Mouse (Mus musculus) hindbrain, embryonic 11.5 days (tissue): ENCODE results near the gene Cyp2c23. TPM values are rescaled to one million over a fixed set of nuclear protein-coding genes. Genes with fewer than 3 reads are reported as not detected.

ENCODE experiments used
- ATAC-seq: fragments of 200-750 bp; cut with Nextera tagmentation; 2 replicates; pipeline ENCODE4 v1.8.0; 2017; ENCODE audit warnings: mild to moderate bottlenecking, moderate TSS enrichment, moderate library complexity; ENCODE audit not compliant: low FRiP score
- DNase-seq: peaks from one replicate; pipeline ENCODE4 v3.0.0-alpha.2; 2015; ENCODE audit warnings: low spot score
- H3K27ac ChIP-seq: fragments of 300-500 bp; sonication (generic); 2 replicates; pipeline ENCODE4 v1.5.1; 2014; ENCODE audit warnings: mild to moderate bottlenecking, low read depth, low read length
- H3K27me3 ChIP-seq: fragments of 300-500 bp; sonication (generic); 2 replicates; pipeline ENCODE4 v1.6.1; 2014; ENCODE audit warnings: mild to moderate bottlenecking, low read length, moderate library complexity, mixed read lengths; ENCODE audit not compliant: control insufficient read depth, insufficient read depth
- H3K36me3 ChIP-seq: fragments of 300-500 bp; sonication (generic); 2 replicates; pipeline ENCODE4 v1.6.1; 2014; ENCODE audit warnings: mild to moderate bottlenecking, low read length, moderate library complexity, mixed read lengths; ENCODE audit not compliant: control insufficient read depth, insufficient read depth
- H3K4me1 ChIP-seq: fragments of 300-500 bp; sonication (generic); replicated peaks from 2 replicates; pipeline ENCODE4 v1.6.1; 2014; ENCODE audit warnings: low read length, mixed read lengths; ENCODE audit not compliant: control insufficient read depth, insufficient read depth
- H3K4me2 ChIP-seq: fragments of 300-500 bp; sonication (generic); replicated peaks from 2 replicates; pipeline ENCODE4 v1.6.1; 2014; ENCODE audit warnings: mild to moderate bottlenecking, low read depth, low read length
- H3K4me3 ChIP-seq: fragments of 300-500 bp; sonication (generic); 2 replicates; pipeline ENCODE4 v1.5.1; 2014; ENCODE audit warnings: low read depth, low read length
- H3K9ac ChIP-seq: fragments of 300-500 bp; sonication (generic); 2 replicates; pipeline ENCODE4 v1.6.1; 2014; ENCODE audit warnings: low read depth, low read length
- H3K9me3 ChIP-seq: fragments of 300-500 bp; sonication (generic); 2 replicates; pipeline ENCODE4 v1.6.1; 2016; ENCODE audit warnings: low read length; ENCODE audit not compliant: control insufficient read depth
- WGBS: fragments of 180-500 bp; shearing (Covaris S2); extraction: QIAGEN DNeasy Blood & Tissue Kit; methylation state at CpG from one replicate; pipeline ENCODE4 v1.1.7; 2014; 5-methylcytosine and 5-hydroxymethylcytosine counted together
- polyA plus RNA-seq: library from polyadenylated mRNA; unstranded; fragments of >200 nt; fragmentation: Nextera tagmentation; extraction: Ambion mirVana; gene quantifications from 2 replicates; pipeline ENCODE4 v1.2.1, GENCODE M21; 2014

Gene Cyp2c23
- polyA plus RNA-seq, 1 experiment from 2014 or later = not detected

GRCm38 (mm10) chr19:43957402-43957801 is 71.6 kb downstream of the Cyp2c23 start:
- Histone ChIP-seq H3K9me3 (no peaks in the 10 kb centered on the region), H3K4me2 (no peak overlapping the region), H3K4me1 (no peaks in the 10 kb centered on the region), H3K36me3 (no peaks in the 10 kb centered on the region), H3K27me3 (no peaks in the 10 kb centered on the region), H3K4me3 (no peak overlapping the region), H3K27ac (no peak overlapping the region), H3K9ac (no peak overlapping the region)
- no peak for DNase-seq
- no peak for ATAC-seq
- WGBS = 28% methylated on average over 4 of the region's 4 CpGs

GRCm38 (mm10) chr19:43955266-43955665 is 73.7 kb downstream of the Cyp2c23 start:
- H3K36me3 ChIP-seq = no peaks in the 10 kb centered on the region
- no peak overlapping the region for H3K4me3 ChIP-seq
- DNase-seq (no peak), ATAC-seq (no peak)
- H3K27me3 ChIP-seq = no peaks in the 10 kb centered on the region
- H3K4me2 ChIP-seq = no peak overlapping the region
- H3K4me1 ChIP-seq = no peaks in the 10 kb centered on the region
- no peaks in the 10 kb centered on the region for H3K9me3 ChIP-seq
- H3K27ac ChIP-seq = no peak overlapping the region
- H3K9ac ChIP-seq = no peak overlapping the region
- WGBS = 79% methylated on average over 5 of the region's 5 CpGs

Other genes with a start within 250 kb of the Cyp2c23 start
- gene Abcc2, start 247.0 kb downstream of the Cyp2c23 start, polyA plus RNA-seq = 0.03 and 0.09 TPM in 2 replicates
- gene Dnmbp, start 89.0 kb downstream of the Cyp2c23 start, polyA plus RNA-seq = 12.2 and 13.5 TPM in 2 replicates
- 0.54 and 0.80 TPM in 2 replicates for gene Cpn1, start 42.7 kb downstream of the Cyp2c23 start, polyA plus RNA-seq
- 15.8 and 18.7 TPM in 2 replicates for gene Erlin1, start 40.6 kb upstream of the Cyp2c23 start, polyA plus RNA-seq
- 58.7 and 61.0 TPM in 2 replicates for gene Chuk, start 78.3 kb upstream of the Cyp2c23 start, polyA plus RNA-seq
- 38.9 and 40.5 TPM in 2 replicates for gene Cwf19l1, start 106.7 kb upstream of the Cyp2c23 start, polyA plus RNA-seq
- 125 and 127 TPM in 2 replicates for gene Bloc1s2, start 117.2 kb upstream of the Cyp2c23 start, polyA plus RNA-seq
- 0.31 and 0.37 TPM in 2 replicates for gene Pkd2l1, start 163.2 kb upstream of the Cyp2c23 start, polyA plus RNA-seq
- gene Scd3, start 174.1 kb upstream of the Cyp2c23 start, polyA plus RNA-seq = 0.70 and 1.1 TPM in 2 replicates